Mouse (Mus musculus) heart, postnatal 14 days (tissue): Measurements from ENCODE around the gene Plekha6. TPM values are rescaled to one million over a fixed set of nuclear protein-coding genes. Genes with fewer than 3 reads are reported as not detected.

Experiments used
- DNase-seq, 2 experiments: peaks; one replicate each; pipeline ENCODE4 v3.0.0; 2021 to 2022
- intact Hi-C: fragments of 180-260 bp; cut with DNase I; formaldehyde crosslinking; loops from one replicate; pipeline ENCODE4 v1.15.1; 2025
- total RNA-seq, 2 experiments: library from RNA; stranded (reverse); gene quantifications; 2 replicates each; pipeline ENCODE4 v1.2.3; 2021

Gene Plekha6
- total RNA-seq, 2 experiments from 2014 or later, result 69.0 to 81.8 TPM

GRCm38 (mm10) chr1:133210766-133211165 is 46.8 kb downstream of the Plekha6 start:
- DNase-seq, result peak; percentile 64 to 74
- intact Hi-C loops, result loop anchor here (1.0 kb wide), 1 partner anchor 16 kb away; no protein-coding TSS in a partner anchor

GRCm38 (mm10) chr1:133212273-133212672 is 48.3 kb downstream of the Plekha6 start:
- DNase-seq, result no peak
- intact Hi-C loops, result no loop called here

GRCm38 (mm10) chr1:133213098-133213497 is 49.1 kb downstream of the Plekha6 start:
- intact Hi-C loops, result no loop called here
- DNase-seq, result no peak

GRCm38 (mm10) chr1:133213901-133214300 is 49.9 kb downstream of the Plekha6 start:
- intact Hi-C loops, result no loop called here
- no peak for DNase-seq

GRCm38 (mm10) chr1:133214672-133215359 is 50.8 kb downstream of the Plekha6 start:
- DNase-seq, result no peak
- intact Hi-C loops, result no loop called here

- intact Hi-C loops, result no loop called here
Measured at GRCm38 (mm10) chr1:133215360-133215700, 51.3 kb downstream of the Plekha6 start.

GRCm38 (mm10) chr1:133215753-133216152 is 51.7 kb downstream of the Plekha6 start:
- intact Hi-C loops, result no loop called here

More at GRCm38 (mm10) chr1:133215360-133215700, 51.3 kb downstream of the Plekha6 start:
- no peak for DNase-seq

GRCm38 (mm10) chr1:133217031-133217430 is 53.0 kb downstream of the Plekha6 start:
- DNase-seq, result no peak
- intact Hi-C loops, result no loop called here

More at GRCm38 (mm10) chr1:133215753-133216152, 51.7 kb downstream of the Plekha6 start:
- no peak for DNase-seq

- intact Hi-C loops, result no loop called here
- DNase-seq, result no peak
Measured at GRCm38 (mm10) chr1:133219106-133219505, 55.1 kb downstream of the Plekha6 start.

- no peak for DNase-seq
- intact Hi-C loops, result loop anchor here (10.0 kb wide), 1 partner anchor 83 kb away; the partner anchor contains the start of gene Golt1a
Measured at GRCm38 (mm10) chr1:133221459-133221858, 57.4 kb downstream of the Plekha6 start.

- DNase-seq, result peak in 1 of 2 experiments; percentile 56
- intact Hi-C loops, result loop anchor here (10.0 kb wide), 1 partner anchor 82 kb away; the partner anchor contains the start of gene Golt1a
Measured at GRCm38 (mm10) chr1:133222445-133222995, 58.5 kb downstream of the Plekha6 start.

- intact Hi-C loops, result loop anchor here (5.0 to 10.0 kb wide), 2 partner anchors 42 to 80 kb away; partner anchors contain the start of gene Golt1a
- no peak for DNase-seq
Measured at GRCm38 (mm10) chr1:133224674-133225073, 60.7 kb downstream of the Plekha6 start.

- intact Hi-C loops, result loop anchor here (5.0 to 10.0 kb wide), 2 partner anchors 43 to 80 kb away; partner anchors contain the start of gene Golt1a
- DNase-seq, result no peak
Measured at GRCm38 (mm10) chr1:133225137-133225536, 61.1 kb downstream of the Plekha6 start.

GRCm38 (mm10) chr1:133225561-133225960 is 61.6 kb downstream of the Plekha6 start:
- intact Hi-C loops, result loop anchor here (5.0 to 10.0 kb wide), 2 partner anchors 43 to 79 kb away; partner anchors contain the start of gene Golt1a
- no peak for DNase-seq

GRCm38 (mm10) chr1:133225963-133226660 is 62.1 kb downstream of the Plekha6 start:
- intact Hi-C loops, result loop anchor here (1.0 to 10.0 kb wide), 4 partner anchors 16 to 79 kb away; partner anchors contain the start of gene Golt1a
- DNase-seq, result peak; percentile 67 to 76

GRCm38 (mm10) chr1:133226928-133227327 is 62.9 kb downstream of the Plekha6 start:
- peak; percentile 75 to 86 for DNase-seq
- intact Hi-C loops, result loop anchor here (1.0 to 10.0 kb wide), 4 partner anchors 17 to 78 kb away; partner anchors contain the start of gene Golt1a

GRCm38 (mm10) chr1:133227378-133227777 is 63.4 kb downstream of the Plekha6 start:
- intact Hi-C loops, result loop anchor here (2.0 to 10.0 kb wide), 3 partner anchors 29 to 77 kb away; partner anchors contain the start of gene Golt1a
- DNase-seq, result no peak

- intact Hi-C loops, result loop anchor here (5.0 to 10.0 kb wide), 2 partner anchors 47 to 76 kb away; partner anchors contain the start of gene Golt1a
- peak; percentile 51 to 66 for DNase-seq
Measured at GRCm38 (mm10) chr1:133228809-133229487, 64.9 kb downstream of the Plekha6 start.

- intact Hi-C loops, result no loop called here
- DNase-seq, result no peak
Measured at GRCm38 (mm10) chr1:133231523-133232193, 67.6 kb downstream of the Plekha6 start.
